Mouse (Mus musculus): ENCODE measurements around the gene Sod2.
"Not testable (repeated sequence)": the region's sequence is repeated elsewhere in the genome, so short reads cannot be mapped to it uniquely, and the experiment has no call there.

Sod2 gene

GRCm38 (mm10) chr17:13009887-13010286 lies 3.2 kb downstream of the Sod2 start:
- DNase-seq (ENCODE audit: low read depth, low spot score) = peak; percentile 68

GRCm38 (mm10) chr17:13013316-13013715 lies 6.7 kb downstream of the Sod2 start:
- no peak for DNase-seq (ENCODE audit: low read depth, low spot score)

GRCm38 (mm10) chr17:13036627-13037192 lies 30.1 kb downstream of the Sod2 start:
- not testable (repeated sequence) for DNase-seq (ENCODE audit: low read depth, low spot score)

- DNase-seq (ENCODE audit: low read depth, low spot score) = peak; percentile 67
Measured at GRCm38 (mm10) chr17:13043846-13044673, 37.4 kb downstream of the Sod2 start.

- DNase-seq (ENCODE audit: low read depth, low spot score) = not testable (repeated sequence)
Measured at GRCm38 (mm10) chr17:13052124-13052813, 45.6 kb downstream of the Sod2 start, which contains the start of gene Gpr31b. Gpr31b (minus strand) TSS chr17:13052296.

GRCm38 (mm10) chr17:13060804-13061203 lies 54.2 kb downstream of the Sod2 start, which contains the start of gene Tcp10b:
Tcp10b (plus strand) TSS chr17:13061104.
- DNase-seq (ENCODE audit: low read depth, low spot score) = not testable (repeated sequence)

- DNase-seq (ENCODE audit: low read depth, low spot score) = not testable (repeated sequence)
Measured at GRCm38 (mm10) chr17:13062882-13063281, 56.2 kb downstream of the Sod2 start.

- not testable (repeated sequence) for DNase-seq (ENCODE audit: low read depth, low spot score)
Measured at GRCm38 (mm10) chr17:13067864-13068385, 61.3 kb downstream of the Sod2 start.

- DNase-seq (ENCODE audit: low read depth, low spot score) = not testable (repeated sequence)
Measured at GRCm38 (mm10) chr17:13069227-13069626, 62.6 kb downstream of the Sod2 start.
